Mouse (Mus musculus): Measurements from ENCODE around the gene Rgs8. TPM values are rescaled to one million over a fixed set of nuclear protein-coding genes. Genes with fewer than 3 reads are reported as not detected.

The Rgs8 gene
- polyA plus RNA-seq, 1 experiment from 2014 or later: 0.24 TPM

DNA sequence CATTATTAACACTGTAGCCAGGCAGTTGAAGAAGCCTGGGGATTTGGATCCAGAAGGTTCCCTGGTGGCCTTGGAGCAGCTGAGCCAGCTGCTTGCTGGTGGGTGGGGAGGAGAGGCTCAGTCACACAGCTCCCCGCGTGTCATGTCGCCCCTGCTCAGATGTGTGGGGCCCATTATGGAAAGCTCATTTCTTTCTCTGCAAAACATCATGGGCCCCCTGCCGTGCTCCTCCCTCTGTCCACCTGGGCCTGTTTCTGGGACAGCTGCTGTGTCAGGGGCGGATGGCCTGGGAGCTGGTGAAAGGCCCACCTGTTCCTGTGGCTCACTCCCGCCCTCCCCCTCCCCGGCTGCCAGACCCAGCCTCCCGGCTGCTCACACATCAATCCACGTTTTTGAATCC lies 80.4 kb downstream of the Rgs8 start:
- 62% methylated on average over 9 of the region's 9 CpGs for WGBS
- Histone ChIP-seq H3K4me2 (no peak overlapping the region), H3K4me1 (replicated peaks) (peaks cover 13% of the 10 kb centered on the region), H3K36me3 (no peaks in the 10 kb centered on the region), H3K27ac (no peak overlapping the region), H3K4me3 (no peak overlapping the region), H3K9me3 (replicated peaks) (no peaks in the 10 kb centered on the region), H3K27me3 (peaks cover 11% of the 10 kb centered on the region), H3K9ac (no peak overlapping the region)
- no peak for ATAC-seq (replicated peaks; ENCODE audit: insufficient number of reproducible peaks, insufficient read depth, low FRiP score, low read depth)

DNA sequence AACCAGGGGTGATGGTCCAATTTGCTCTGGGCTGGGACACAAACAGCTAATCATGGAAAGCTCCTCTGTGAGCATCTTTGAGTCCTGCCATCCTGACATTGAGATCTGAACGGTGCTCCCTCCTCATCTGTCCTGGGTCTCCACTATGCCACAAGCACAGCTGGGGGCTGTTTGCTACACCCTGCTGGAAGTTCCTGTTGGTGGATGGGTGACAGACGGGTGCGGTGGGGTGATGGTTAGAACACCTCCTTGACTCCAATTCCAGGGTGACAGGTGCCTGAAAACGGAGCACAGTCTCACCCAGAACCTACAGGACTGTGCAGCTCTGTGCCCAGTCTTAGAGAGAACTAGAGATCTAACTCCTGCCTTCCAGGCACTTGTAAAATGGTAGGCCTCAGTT lies 82.0 kb downstream of the Rgs8 start:
- 72% methylated on average over 4 of the region's 4 CpGs for WGBS
- H3K36me3 ChIP-seq: no peaks in the 10 kb centered on the region
- no peaks in the 10 kb centered on the region for H3K9me3 ChIP-seq (replicated peaks)
- peaks cover 27% of the 10 kb centered on the region for H3K27me3 ChIP-seq
- peaks cover 18% of the 10 kb centered on the region for H3K4me1 ChIP-seq (replicated peaks)
- no peak for ATAC-seq (replicated peaks; ENCODE audit: insufficient number of reproducible peaks, insufficient read depth, low FRiP score, low read depth)
- no peak overlapping the region for H3K27ac ChIP-seq
- H3K4me2 ChIP-seq: no peak overlapping the region
- H3K9ac ChIP-seq: no peak overlapping the region
- H3K4me3 ChIP-seq: no peak overlapping the region

DNA sequence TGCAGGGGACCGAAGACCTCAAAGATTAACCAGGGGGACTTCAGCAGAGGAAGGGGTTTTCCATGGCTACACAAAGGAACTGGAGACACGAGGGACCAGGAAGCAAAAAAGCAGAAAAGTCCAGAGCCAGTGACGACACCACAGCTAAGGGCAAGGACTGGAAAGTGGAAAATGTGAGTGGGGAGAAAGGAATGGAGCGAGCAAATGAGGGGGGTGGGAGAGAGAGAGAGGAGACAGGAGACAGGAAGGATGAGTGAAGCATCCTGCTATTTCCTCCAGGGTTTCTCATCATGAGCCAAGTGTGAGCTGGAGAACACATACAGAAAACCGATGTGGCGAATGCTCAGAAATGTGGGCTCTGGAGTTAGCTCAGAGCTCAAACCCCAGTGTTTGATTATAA lies 83.3 kb downstream of the Rgs8 start:
- Histone ChIP-seq H3K9ac (no peak overlapping the region), H3K27ac (no peak overlapping the region), H3K4me3 (no peak overlapping the region), H3K36me3 (no peaks in the 10 kb centered on the region), H3K9me3 (replicated peaks) (no peaks in the 10 kb centered on the region), H3K4me1 (replicated peaks) (peaks cover 19% of the 10 kb centered on the region), H3K4me2 (no peak overlapping the region), H3K27me3 (peaks cover 33% of the 10 kb centered on the region)
- 57% methylated on average over 6 of the region's 6 CpGs for WGBS
- no peak for ATAC-seq (replicated peaks; ENCODE audit: insufficient number of reproducible peaks, insufficient read depth, low FRiP score, low read depth)

DNA sequence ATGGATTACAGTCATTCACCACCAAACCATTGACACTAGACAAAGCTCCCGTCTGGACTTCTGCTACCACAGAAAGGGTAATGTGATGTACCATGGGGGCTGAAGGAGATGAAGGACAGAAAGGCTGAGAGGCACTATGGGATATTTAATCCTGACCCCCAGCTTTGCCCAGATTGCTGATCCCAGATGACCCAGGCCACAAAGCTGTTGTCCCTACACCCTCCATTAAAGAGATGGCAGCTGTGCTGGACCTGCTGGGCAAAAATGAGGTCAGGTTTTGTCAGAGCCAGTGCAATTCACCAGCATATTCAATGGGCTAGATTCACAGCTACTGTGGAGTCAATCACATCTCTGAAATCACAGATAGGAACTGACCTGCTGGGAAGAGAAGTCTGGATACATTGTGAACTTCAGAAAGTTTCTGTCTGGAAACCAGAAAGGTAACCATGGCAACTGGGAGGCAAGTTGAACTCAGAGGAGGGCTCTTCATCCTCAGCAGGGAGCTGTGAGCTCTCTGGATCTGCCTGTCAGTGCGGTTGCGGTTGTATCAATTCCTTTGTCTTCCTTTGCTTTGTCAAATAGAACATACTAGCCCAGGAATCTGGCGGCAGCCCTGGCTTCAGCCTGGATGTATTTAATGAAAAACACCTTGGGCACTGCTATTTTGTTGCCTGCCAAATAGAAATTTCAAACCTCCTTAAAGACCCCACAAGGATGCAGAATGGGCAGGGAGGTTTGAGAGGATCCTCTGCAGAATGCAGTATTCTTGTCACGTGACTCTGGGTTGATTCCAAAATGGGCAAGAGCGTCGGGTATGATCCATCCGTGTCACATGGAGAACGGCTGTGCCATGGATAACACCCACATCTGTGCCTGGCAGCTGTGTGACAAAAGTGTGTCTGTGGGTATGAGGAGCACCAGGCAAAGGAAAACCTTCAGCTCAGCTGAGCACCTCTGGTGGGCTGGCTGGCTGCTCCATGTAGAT lies 84.6 kb downstream of the Rgs8 start:
- Histone ChIP-seq H3K9me3 (replicated peaks) (no peaks in the 10 kb centered on the region), H3K4me2 (no peak overlapping the region), H3K27me3 (peaks cover 37% of the 10 kb centered on the region), H3K9ac (no peak overlapping the region), H3K27ac (no peak overlapping the region), H3K4me1 (replicated peaks) (peaks cover 24% of the 10 kb centered on the region), H3K36me3 (no peaks in the 10 kb centered on the region), H3K4me3 (no peak overlapping the region)
- ATAC-seq (replicated peaks; ENCODE audit: insufficient number of reproducible peaks, insufficient read depth, low FRiP score, low read depth): no peak
- 67% methylated on average over 9 of the region's 9 CpGs for WGBS

DNA sequence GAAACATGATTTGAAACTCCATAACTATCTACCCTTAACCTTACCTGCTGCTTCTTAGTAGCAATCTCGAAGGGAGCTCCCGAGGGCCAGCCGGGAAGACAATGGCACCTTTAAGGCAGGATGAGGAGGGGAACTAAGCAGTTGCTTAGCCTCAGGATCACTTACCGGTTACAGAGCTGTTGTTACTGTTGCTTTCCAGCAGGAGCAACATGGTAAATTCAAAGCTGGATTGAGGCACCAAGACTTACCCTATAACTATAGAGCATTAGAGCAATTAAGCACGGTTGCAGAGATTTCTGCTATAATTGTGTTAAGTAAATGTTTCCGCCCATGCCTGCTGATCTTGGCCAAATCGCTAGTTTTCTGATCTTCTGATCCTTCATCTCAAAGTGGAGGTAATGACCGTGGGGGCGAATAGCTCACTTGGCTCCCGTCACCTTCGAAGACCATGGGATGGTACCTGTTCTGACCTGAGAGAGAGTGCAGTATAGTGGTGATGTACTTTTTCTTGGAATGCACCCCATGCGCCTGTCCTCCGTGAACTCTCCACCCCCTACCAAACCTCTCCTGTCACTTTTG lies 86.7 kb downstream of the Rgs8 start:
- Histone ChIP-seq H3K9ac (no peak overlapping the region), H3K27ac (no peak overlapping the region), H3K27me3 (peaks cover 37% of the 10 kb centered on the region), H3K4me2 (peak overlapping the region; percentile 81), H3K36me3 (no peaks in the 10 kb centered on the region), H3K4me1 (replicated peaks) (peaks cover 29% of the 10 kb centered on the region), H3K9me3 (replicated peaks) (no peaks in the 10 kb centered on the region), H3K4me3 (peak overlapping the region; percentile 52)
- 18% methylated on average over 13 of the region's 13 CpGs for WGBS
- ATAC-seq (replicated peaks; ENCODE audit: insufficient number of reproducible peaks, insufficient read depth, low FRiP score, low read depth): no peak

DNA sequence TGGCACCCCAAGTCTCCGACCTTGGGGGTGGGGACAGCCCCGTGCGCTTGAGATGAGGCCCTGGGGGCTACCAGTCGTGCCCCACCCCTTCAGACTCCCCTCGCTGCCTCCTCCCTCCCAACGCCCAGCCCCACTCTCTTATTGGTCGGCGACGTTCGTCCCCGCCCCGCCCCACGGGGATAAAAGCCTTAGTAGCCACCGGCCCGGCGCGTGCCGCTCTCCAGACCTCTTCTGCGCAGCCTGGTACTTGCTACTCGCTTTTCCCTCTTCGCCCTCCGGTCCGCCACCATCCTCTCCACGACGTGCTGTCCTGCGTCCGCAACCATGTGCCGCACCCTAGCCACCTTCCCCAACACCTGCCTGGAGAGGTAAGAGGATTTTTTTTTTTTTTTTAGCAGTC lies 87.3 kb downstream of the Rgs8 start, which contains the start of gene Rgs16:
TSS of gene Rgs16 (plus strand) at position 205 of the 400 bp plus-strand sequence.
- Histone ChIP-seq H3K4me2 (peak within 1 kb of the TSS; percentile 81), H3K4me1 (replicated peaks) (peaks cover 29% of the 10 kb centered on the region), H3K36me3 (no peaks in the 10 kb centered on the region), H3K4me3 (peak within 1 kb of the TSS; percentile 52), H3K27me3 (peaks cover 37% of the 10 kb centered on the region), H3K9ac (peak within 1 kb of the TSS; percentile 52), H3K9me3 (replicated peaks) (no peaks in the 10 kb centered on the region), H3K27ac (no peak within 1 kb of the TSS)
- WGBS: under 1% methylated on average over 28 of the region's 28 CpGs
- ATAC-seq (replicated peaks; ENCODE audit: insufficient number of reproducible peaks, insufficient read depth, low FRiP score, low read depth): peak; percentile 75

DNA sequence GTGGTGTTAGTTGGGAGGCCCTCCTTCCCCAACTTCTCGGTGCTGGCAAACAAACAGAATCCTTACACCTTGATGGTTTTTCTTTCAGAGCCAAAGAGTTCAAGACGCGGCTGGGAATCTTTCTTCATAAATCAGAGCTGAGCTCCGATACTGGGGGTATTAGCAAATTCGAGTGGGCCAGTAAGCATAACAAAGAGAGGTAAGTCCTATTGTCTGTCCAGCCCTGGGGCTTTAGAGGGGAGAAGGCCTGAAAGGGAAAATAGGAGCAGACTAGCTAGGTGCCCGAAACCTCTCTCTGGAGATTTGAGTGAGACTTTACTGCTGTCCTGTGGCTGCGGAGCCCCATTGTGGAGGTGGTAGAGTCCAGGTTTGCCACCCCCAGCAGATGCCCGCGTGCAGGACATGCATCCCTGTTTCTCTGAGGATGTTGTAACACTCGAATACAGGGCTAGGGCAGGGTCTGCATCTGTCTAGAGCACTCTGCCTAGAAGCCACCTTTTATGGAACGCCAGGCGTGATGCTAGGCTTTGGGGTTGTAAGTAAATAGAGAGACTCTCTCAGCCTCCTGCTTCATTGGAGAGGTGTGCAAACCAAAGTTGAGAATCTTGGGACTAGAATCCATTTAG lies 88.1 kb downstream of the Rgs8 start:
- peaks cover 35% of the 10 kb centered on the region for H3K27me3 ChIP-seq

DNA sequence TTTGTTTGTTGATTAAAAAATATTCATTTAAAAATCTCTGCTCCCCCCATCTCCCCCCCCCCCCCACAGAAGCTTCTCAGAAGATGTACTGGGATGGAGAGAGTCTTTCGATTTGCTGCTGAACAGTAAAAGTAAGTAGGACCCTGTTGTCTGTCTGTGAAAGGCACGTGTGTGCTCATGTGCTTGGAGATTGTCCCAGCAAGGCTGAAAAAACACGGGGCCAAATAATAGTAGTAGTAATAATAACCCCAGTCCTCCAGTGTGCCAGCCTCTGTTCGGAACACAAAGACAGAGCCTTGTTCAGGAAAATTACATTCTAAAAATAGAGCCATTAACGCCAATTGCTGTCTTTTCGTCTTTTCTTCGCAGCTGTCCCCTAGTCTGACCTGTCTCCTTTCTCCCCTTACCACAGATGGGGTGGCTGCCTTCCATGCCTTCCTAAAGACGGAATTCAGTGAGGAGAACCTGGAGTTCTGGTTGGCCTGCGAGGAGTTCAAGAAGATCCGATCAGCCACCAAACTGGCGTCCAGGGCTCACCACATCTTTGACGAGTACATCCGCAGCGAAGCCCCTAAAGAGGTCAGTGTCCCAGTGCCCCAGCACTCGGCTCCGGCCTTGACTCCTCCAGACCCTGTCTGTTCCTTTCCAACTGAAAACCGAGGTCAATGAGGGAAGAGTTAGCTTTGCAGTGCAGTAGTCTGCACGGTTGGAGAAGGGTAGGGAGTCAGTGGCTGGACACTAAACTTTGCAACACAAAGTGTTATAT lies 88.9 kb downstream of the Rgs8 start:
- no peak for ATAC-seq (replicated peaks; ENCODE audit: insufficient number of reproducible peaks, insufficient read depth, low FRiP score, low read depth)
- Histone ChIP-seq H3K27me3 (peaks cover 35% of the 10 kb centered on the region), H3K27ac (no peak overlapping the region), H3K4me2 (peak overlapping the region; percentile 81), H3K9me3 (replicated peaks) (no peaks in the 10 kb centered on the region), H3K9ac (no peak overlapping the region), H3K4me3 (peak overlapping the region; percentile 52), H3K4me1 (replicated peaks) (peaks cover 31% of the 10 kb centered on the region), H3K36me3 (no peaks in the 10 kb centered on the region)
- 61% methylated on average over 18 of the region's 18 CpGs for WGBS

More for the DNA sequence above, 88.1 kb downstream of the Rgs8 start:
- H3K9me3 ChIP-seq (replicated peaks): no peaks in the 10 kb centered on the region
- H3K27ac ChIP-seq: no peak overlapping the region
- H3K4me3 ChIP-seq: peak overlapping the region; percentile 52
- no peak for ATAC-seq (replicated peaks; ENCODE audit: insufficient number of reproducible peaks, insufficient read depth, low FRiP score, low read depth)
- no peaks in the 10 kb centered on the region for H3K36me3 ChIP-seq
- H3K4me1 ChIP-seq (replicated peaks): peaks cover 29% of the 10 kb centered on the region
- H3K9ac ChIP-seq: peak overlapping the region; percentile 52
- H3K4me2 ChIP-seq: peak overlapping the region; percentile 81
- WGBS: 45% methylated on average over 12 of the region's 12 CpGs

DNA sequence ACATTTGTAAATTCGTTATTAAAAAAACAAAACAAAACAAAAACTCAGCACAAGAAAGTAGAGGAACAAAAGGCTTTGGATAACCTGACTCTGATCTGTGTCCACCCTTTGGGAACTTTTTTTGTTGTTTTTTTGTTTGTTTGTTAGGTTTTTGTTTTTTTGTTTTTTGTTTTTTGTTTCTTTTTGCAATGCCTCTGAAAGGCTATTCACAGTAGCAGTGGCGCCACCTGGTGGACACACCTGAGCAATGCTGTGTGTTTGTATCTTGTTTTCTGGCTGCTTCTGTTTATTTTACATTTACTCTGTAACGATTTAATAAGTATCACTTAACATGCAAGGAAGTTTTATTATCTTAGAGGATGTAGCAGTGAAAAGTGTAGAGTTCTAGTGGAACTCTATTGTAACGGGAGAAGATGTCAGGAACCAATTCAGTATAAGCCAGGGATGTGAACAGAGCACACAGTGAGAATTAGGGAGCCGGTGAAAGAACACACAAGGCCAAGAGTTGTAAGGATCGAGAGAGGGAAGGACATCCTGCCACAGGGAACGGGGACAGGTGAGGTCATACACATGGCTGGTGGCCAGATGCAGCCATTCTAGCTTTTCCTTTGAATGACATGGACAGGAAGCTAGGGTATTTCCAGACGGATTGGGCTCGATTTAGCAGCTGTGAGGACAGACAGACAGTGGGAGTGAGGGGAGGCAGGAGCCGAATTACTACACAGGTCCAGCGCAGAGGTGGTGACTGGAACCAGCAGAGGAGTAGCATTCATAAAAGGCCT lies 89.7 kb downstream of the Rgs8 start:
- peak overlapping the region; percentile 81 for H3K4me2 ChIP-seq
- peaks cover 38% of the 10 kb centered on the region for H3K4me1 ChIP-seq (replicated peaks)
- H3K27ac ChIP-seq: no peak overlapping the region
- WGBS: 39% methylated on average over 11 of the region's 11 CpGs
- H3K4me3 ChIP-seq: peak overlapping the region; percentile 52
- ATAC-seq (replicated peaks; ENCODE audit: insufficient number of reproducible peaks, insufficient read depth, low FRiP score, low read depth): no peak
- H3K9ac ChIP-seq: no peak overlapping the region; the same call in 1 of the 2 replicates
- H3K36me3 ChIP-seq: no peaks in the 10 kb centered on the region
- H3K9me3 ChIP-seq (replicated peaks): no peaks in the 10 kb centered on the region
- H3K27me3 ChIP-seq: peaks cover 32% of the 10 kb centered on the region

DNA sequence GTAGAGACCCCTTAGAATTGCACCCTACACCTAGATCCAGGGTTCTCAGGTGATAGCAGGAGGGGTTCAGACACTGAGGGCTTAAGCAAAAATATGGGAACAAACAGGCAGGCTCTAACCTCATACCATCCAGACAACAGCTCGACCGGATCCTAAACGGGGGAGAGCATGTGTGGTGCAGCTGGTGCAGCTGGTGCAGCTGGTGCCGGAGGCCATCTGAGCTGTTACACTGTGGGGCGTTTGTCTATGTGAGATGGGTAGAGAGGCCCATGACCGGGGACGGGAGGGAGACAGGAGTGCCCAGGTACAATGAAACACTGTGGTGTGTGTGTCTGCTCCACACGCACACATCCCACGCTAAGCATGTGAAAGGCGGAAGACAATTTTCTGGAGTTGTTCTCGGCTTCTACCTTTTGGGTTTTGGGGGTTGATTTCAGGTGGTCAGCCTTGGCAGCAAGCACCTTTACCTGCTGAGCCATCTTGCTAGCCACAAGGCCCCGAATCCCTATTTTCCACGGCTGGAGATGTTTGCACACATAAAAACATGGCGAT lies 93.4 kb downstream of the Rgs8 start:
- no peak overlapping the region for H3K27ac ChIP-seq
- H3K9me3 ChIP-seq (replicated peaks): no peaks in the 10 kb centered on the region
- no peaks in the 10 kb centered on the region for H3K36me3 ChIP-seq
- H3K9ac ChIP-seq: no peak overlapping the region
- WGBS: 82% methylated on average over 14 of the region's 14 CpGs
- H3K27me3 ChIP-seq: 0 out of 2 replicates have a peak, but pooled peaks cover 3% of the 10 kb centered on the region
- no peak for ATAC-seq (replicated peaks; ENCODE audit: insufficient number of reproducible peaks, insufficient read depth, low FRiP score, low read depth)
- peaks cover 42% of the 10 kb centered on the region for H3K4me1 ChIP-seq (replicated peaks)
- H3K4me3 ChIP-seq: no peak overlapping the region
- no peak overlapping the region for H3K4me2 ChIP-seq
